Mouse (Mus musculus): ENCODE measurements at regions not wholly inside any gene's neighbourhood (a gene's known extent, or its start where the extent isn't known, plus 50 kb on each side); places are given as distances from the start of the nearest gene placed in this dataset.
A peak's percentile ranks its signal among the peaks of the same experiment; 100 is the strongest.

DNA sequence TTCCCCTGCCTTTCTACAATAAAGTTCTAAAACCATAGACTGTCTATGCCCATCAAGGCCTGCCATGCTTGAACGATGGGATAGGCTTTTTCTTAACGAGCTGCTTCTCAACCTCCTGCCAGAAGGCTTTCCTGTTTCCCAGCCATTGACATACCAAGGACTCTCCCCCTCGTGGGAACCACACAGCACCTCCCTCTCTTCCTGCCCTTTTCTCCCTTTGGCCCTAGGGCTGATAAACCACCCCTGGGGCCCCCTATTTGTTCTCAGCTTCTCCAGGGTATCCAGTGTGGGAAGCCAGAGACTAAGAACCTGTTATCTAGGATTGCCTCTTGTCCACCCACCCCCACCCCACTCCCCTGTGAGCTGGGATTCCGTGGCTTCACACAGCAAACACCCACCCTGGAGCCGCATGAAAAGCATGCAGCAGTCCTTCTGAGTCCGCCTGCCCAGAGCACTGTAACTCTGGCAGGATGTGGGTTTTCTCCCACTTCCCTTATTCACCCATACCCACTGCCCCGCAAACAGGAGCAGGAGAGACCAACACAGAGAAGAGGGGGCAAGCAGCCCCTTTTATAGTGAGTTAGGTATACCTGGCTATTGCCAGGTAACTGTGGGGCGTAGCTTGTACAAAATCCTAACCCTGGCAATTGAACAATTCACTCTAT, 351.5 kb downstream of the Slc6a15 start:
- H3K27me3 ChIP-seq, result no peaks in the 10 kb centered on the region
- WGBS, result 36% methylated on average over 8 of the region's 8 CpGs

DNA sequence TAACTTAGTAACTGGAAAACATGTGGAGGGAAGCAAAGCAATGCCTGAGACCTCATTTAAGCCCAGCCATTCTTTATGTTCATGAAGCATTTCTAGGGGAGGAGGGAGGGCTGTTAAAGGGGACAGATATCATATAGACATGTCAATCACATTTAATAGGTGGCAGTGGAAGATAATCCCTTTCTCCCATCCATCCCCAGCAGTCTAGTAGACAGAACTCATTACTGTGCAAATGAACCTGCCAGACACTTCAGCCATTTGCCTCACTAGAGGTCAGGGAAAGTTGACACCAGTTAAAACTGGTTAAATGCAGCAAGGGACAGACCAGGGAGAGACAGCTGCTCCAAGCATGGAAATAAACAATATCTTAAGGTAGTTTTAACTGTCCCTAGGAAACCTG, 359.1 kb downstream of the Slc6a15 start:
- no peak overlapping the region for H3K27ac ChIP-seq
- no peaks in the 10 kb centered on the region for H3K4me1 ChIP-seq (replicated peaks)
- H3K27me3 ChIP-seq, result no peaks in the 10 kb centered on the region
- H3K4me2 ChIP-seq, result no peak overlapping the region
- H3K36me3 ChIP-seq, result no peaks in the 10 kb centered on the region
- no peak overlapping the region for H3K4me3 ChIP-seq
- no peak overlapping the region for H3K9ac ChIP-seq
- no peaks in the 10 kb centered on the region for H3K9me3 ChIP-seq (replicated peaks)
- no peak for ATAC-seq (replicated peaks; ENCODE audit: insufficient number of reproducible peaks, insufficient read depth, low FRiP score, low read depth)

More for the DNA sequence above, 351.5 kb downstream of the Slc6a15 start:
- Histone ChIP-seq H3K9me3 (replicated peaks) (no peaks in the 10 kb centered on the region), H3K4me1 (replicated peaks) (no peaks in the 10 kb centered on the region), H3K36me3 (no peaks in the 10 kb centered on the region), H3K4me2 (no peak overlapping the region), H3K9ac (no peak overlapping the region), H3K4me3 (no peak overlapping the region), H3K27ac (no peak overlapping the region)
- peak; percentile 18; the same call in 1 of the 2 replicates for ATAC-seq (replicated peaks; ENCODE audit: insufficient number of reproducible peaks, insufficient read depth, low FRiP score, low read depth)

DNA sequence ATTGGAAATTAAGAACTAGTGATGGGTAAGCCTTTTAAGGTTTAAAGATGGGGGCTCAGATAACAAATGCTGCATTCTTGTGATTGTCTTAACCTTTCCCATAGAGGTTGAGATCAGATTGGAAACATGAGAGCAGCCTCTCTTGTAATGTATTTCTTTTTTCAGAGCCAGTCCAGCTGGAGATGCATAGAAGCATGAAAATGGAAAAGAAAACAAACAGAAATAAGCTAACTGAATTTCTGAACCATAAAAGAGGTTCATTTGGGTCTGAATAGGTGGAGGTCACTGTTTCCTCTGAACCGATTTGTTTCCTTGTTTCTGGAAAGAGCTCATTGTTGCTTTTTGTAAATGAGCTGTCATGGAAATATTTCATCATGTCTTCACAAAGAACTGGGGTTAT, 363.9 kb downstream of the Slc6a15 start:
- H3K4me1 ChIP-seq (replicated peaks), result no peaks in the 10 kb centered on the region
- no peak overlapping the region for H3K27ac ChIP-seq
- no peak overlapping the region for H3K9ac ChIP-seq
- no peaks in the 10 kb centered on the region for H3K27me3 ChIP-seq
- WGBS, result 39% methylated on average over 1 of the region's 1 CpGs
- no peaks in the 10 kb centered on the region for H3K36me3 ChIP-seq
- no peaks in the 10 kb centered on the region for H3K9me3 ChIP-seq (replicated peaks)
- H3K4me2 ChIP-seq, result no peak overlapping the region
- no peak for ATAC-seq (replicated peaks; ENCODE audit: insufficient number of reproducible peaks, insufficient read depth, low FRiP score, low read depth)
- no peak overlapping the region for H3K4me3 ChIP-seq

DNA sequence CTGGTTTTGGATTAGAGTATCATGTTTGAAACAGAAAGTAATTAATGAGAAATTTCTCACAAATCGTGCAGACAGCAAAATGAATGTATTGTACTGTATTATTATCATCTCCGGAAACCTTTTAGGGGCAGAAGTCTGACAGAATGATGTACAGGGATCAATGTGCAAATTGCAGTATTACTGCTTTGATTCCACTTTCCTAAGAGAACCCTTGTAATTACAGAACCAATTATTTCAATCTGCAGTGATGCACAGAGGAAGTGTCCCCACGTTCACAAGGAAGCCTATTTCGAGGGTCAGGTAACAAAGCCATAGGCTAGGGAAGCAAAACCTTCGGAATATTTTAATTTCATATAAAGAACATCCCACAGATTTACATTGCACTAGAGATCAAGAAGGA, 364.4 kb downstream of the Slc6a15 start:
- Histone ChIP-seq H3K27ac (no peak overlapping the region), H3K27me3 (no peaks in the 10 kb centered on the region), H3K9me3 (replicated peaks) (no peaks in the 10 kb centered on the region), H3K9ac (no peak overlapping the region), H3K4me3 (no peak overlapping the region), H3K36me3 (no peaks in the 10 kb centered on the region), H3K4me2 (no peak overlapping the region), H3K4me1 (replicated peaks) (no peaks in the 10 kb centered on the region)
- 67% methylated on average over 5 of the region's 5 CpGs for WGBS
- ATAC-seq (replicated peaks; ENCODE audit: insufficient number of reproducible peaks, insufficient read depth, low FRiP score, low read depth), result no peak

DNA sequence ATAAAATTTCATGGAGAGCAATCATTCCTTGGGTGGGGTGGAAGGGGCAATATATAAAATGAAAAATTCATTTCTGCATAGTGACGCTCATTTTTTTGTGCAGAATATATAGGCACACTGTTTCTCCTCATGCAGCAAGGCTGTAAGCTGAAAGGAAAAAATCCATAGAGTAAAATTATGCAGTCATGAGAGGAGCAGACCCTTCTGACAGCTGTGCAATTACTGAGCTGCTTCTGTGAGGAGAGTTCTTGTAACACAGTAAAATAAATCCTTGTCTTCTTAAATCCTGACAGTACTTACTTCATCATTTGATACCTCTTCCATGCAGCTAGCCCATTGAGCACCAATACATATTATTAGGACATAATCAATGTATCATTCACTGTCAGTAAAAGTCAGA, 362.7 kb upstream of the Gm21293 start:
- Histone ChIP-seq H3K4me2 (no peak overlapping the region), H3K9ac (no peak overlapping the region), H3K4me3 (no peak overlapping the region), H3K36me3 (no peaks in the 10 kb centered on the region), H3K4me1 (replicated peaks) (no peaks in the 10 kb centered on the region), H3K27ac (no peak overlapping the region), H3K27me3 (no peaks in the 10 kb centered on the region), H3K9me3 (replicated peaks) (no peaks in the 10 kb centered on the region)
- WGBS, result 90% methylated on average over 1 of the region's 1 CpGs
- no peak for ATAC-seq (replicated peaks; ENCODE audit: insufficient number of reproducible peaks, insufficient read depth, low FRiP score, low read depth)

DNA sequence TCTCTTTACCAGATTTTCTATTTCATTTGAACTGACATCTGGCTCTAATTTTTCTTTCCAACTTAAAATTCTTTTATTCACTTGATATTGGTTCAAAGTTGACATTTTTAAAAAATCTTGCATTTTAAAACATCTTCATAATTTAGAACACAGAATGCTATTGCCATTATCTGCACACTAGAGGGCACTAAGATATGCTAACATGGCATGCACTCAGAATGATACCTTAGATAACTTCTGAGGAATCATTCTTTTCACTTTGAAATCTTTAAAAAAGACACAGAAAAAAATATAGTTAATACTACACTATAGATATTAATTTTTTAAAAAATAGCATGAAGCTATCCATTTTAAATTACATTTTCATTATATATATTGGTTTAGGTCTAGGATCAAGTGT, 357.9 kb upstream of the Gm21293 start:
- H3K4me1 ChIP-seq (replicated peaks), result no peaks in the 10 kb centered on the region
- no peak overlapping the region for H3K4me2 ChIP-seq
- no peak overlapping the region for H3K27ac ChIP-seq
- no peak overlapping the region for H3K9ac ChIP-seq
- no peak for ATAC-seq (replicated peaks; ENCODE audit: insufficient number of reproducible peaks, insufficient read depth, low FRiP score, low read depth)
- H3K36me3 ChIP-seq, result no peaks in the 10 kb centered on the region
- no peaks in the 10 kb centered on the region for H3K9me3 ChIP-seq (replicated peaks)
- no peaks in the 10 kb centered on the region for H3K27me3 ChIP-seq
- H3K4me3 ChIP-seq, result no peak overlapping the region

GRCm38 (mm10) chr10:103829079-103829478, 313.7 kb upstream of the Gm21293 start:
- no peak overlapping the region for H3K4me3 ChIP-seq
- H3K36me3 ChIP-seq, result no peaks in the 10 kb centered on the region
- no peaks in the 10 kb centered on the region for H3K4me1 ChIP-seq (replicated peaks)
- H3K9me3 ChIP-seq (replicated peaks), result no peaks in the 10 kb centered on the region
- H3K4me2 ChIP-seq, result no peak overlapping the region
- no peak overlapping the region for H3K27ac ChIP-seq
- no peak for ATAC-seq (replicated peaks; ENCODE audit: insufficient number of reproducible peaks, insufficient read depth, low FRiP score, low read depth)
- H3K27me3 ChIP-seq, result no peaks in the 10 kb centered on the region
- no peak overlapping the region for H3K9ac ChIP-seq

GRCm38 (mm10) chr10:103832063-103832462, 310.7 kb upstream of the Gm21293 start:
- no peaks in the 10 kb centered on the region for H3K36me3 ChIP-seq
- H3K4me1 ChIP-seq (replicated peaks), result no peaks in the 10 kb centered on the region
- WGBS, result 70% methylated on average over 2 of the region's 2 CpGs
- no peak overlapping the region for H3K9ac ChIP-seq
- H3K4me3 ChIP-seq, result no peak overlapping the region
- no peak overlapping the region for H3K4me2 ChIP-seq
- H3K27ac ChIP-seq, result no peak overlapping the region
- ATAC-seq (replicated peaks; ENCODE audit: insufficient number of reproducible peaks, insufficient read depth, low FRiP score, low read depth), result no peak
- H3K9me3 ChIP-seq (replicated peaks), result no peaks in the 10 kb centered on the region
- no peaks in the 10 kb centered on the region for H3K27me3 ChIP-seq

- no peak overlapping the region for H3K4me3 ChIP-seq
- H3K27ac ChIP-seq, result no peak overlapping the region
- no peak for ATAC-seq (replicated peaks; ENCODE audit: insufficient number of reproducible peaks, insufficient read depth, low FRiP score, low read depth)
- no peak overlapping the region for H3K4me2 ChIP-seq
- H3K36me3 ChIP-seq, result no peaks in the 10 kb centered on the region
- no peaks in the 10 kb centered on the region for H3K4me1 ChIP-seq (replicated peaks)
- no peak overlapping the region for H3K9ac ChIP-seq
- WGBS, result 55% methylated on average over 1 of the region's 1 CpGs
- H3K9me3 ChIP-seq (replicated peaks), result no peaks in the 10 kb centered on the region
- H3K27me3 ChIP-seq, result no peaks in the 10 kb centered on the region
Measured at GRCm38 (mm10) chr10:103855211-103855610, 287.6 kb upstream of the Gm21293 start.

DNA sequence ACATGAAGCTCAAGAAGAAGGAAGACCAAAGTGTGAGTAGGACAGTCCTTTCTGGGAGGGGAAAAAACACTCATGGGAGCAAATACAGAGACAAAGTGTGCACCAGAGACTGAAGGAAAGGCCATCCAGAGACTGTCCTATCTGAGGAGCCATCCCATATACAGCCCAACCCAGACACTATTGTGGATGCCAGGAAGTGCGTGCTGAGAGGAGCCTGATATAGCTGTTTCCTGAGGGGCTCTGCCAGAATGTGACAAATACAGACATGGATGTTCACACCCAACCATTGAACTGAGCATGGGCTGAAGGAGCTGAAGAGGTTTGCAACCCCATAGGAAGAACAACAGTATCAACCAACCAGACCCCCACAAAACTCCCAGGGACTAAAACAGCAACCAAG, 281.9 kb upstream of the Gm21293 start:
- H3K36me3 ChIP-seq, result no peaks in the 10 kb centered on the region
- no peaks in the 10 kb centered on the region for H3K9me3 ChIP-seq (replicated peaks)
- H3K4me2 ChIP-seq, result no peak overlapping the region
- no peak overlapping the region for H3K9ac ChIP-seq
- no peak for ATAC-seq (replicated peaks; ENCODE audit: insufficient number of reproducible peaks, insufficient read depth, low FRiP score, low read depth)
- no peaks in the 10 kb centered on the region for H3K4me1 ChIP-seq (replicated peaks)
- H3K27me3 ChIP-seq, result no peaks in the 10 kb centered on the region
- 56% methylated on average over 1 of the region's 1 CpGs for WGBS
- no peak overlapping the region for H3K4me3 ChIP-seq
- no peak overlapping the region for H3K27ac ChIP-seq

DNA sequence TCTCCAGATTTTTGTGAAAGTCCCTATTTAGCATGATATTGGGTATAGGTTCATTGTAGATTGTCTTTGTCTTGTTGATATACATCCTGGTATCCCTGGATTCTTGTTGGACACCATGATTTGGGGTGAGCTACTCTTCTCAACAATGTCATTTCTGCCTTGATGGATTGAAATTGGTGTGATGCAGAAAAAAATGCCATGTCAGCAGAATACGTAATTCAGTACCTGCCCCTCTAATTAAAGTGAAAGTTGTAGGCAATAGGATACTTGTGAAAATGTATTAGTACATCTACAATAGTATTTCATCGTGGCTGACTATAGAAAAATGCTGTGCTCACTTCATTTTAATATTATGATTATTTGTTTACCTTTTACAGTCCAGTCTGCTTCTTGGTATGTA, 280.7 kb upstream of the Gm21293 start:
- Histone ChIP-seq H3K4me1 (replicated peaks) (no peaks in the 10 kb centered on the region), H3K36me3 (no peaks in the 10 kb centered on the region), H3K9ac (no peak overlapping the region), H3K27ac (no peak overlapping the region), H3K4me3 (no peak overlapping the region), H3K4me2 (no peak overlapping the region), H3K27me3 (no peaks in the 10 kb centered on the region), H3K9me3 (replicated peaks) (no peaks in the 10 kb centered on the region)
- 75% methylated on average over 2 of the region's 2 CpGs for WGBS
- ATAC-seq (replicated peaks; ENCODE audit: insufficient number of reproducible peaks, insufficient read depth, low FRiP score, low read depth), result no peak

DNA sequence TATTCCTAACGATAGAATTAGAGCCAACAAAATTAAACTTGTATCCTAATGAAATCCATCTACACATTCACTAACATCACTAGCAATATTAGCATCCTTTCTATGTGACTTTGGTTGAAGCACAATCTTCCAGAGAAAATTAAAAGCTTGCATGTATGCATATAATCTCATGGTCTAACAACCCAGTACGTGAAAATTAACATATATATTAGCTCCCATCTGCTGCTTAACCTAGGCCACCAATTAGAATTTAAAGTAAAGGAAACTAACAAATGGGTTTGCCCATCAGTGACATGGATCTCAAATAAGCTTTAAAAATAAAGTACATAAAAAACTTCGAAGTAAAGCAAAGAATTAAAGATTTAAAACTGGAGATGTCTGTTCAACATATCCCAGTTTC, 278.9 kb upstream of the Gm21293 start:
- H3K27ac ChIP-seq, result no peak overlapping the region
- H3K4me1 ChIP-seq (replicated peaks), result no peaks in the 10 kb centered on the region
- no peak overlapping the region for H3K4me3 ChIP-seq
- no peaks in the 10 kb centered on the region for H3K27me3 ChIP-seq
- WGBS, result 68% methylated on average over 3 of the region's 3 CpGs
- no peak overlapping the region for H3K4me2 ChIP-seq
- H3K36me3 ChIP-seq, result no peaks in the 10 kb centered on the region
- H3K9me3 ChIP-seq (replicated peaks), result no peaks in the 10 kb centered on the region
- no peak overlapping the region for H3K9ac ChIP-seq
- ATAC-seq (replicated peaks; ENCODE audit: insufficient number of reproducible peaks, insufficient read depth, low FRiP score, low read depth), result no peak

Measured in heart, embryonic 15.5 days (tissue).